Mouse (Mus musculus) ES-E14 (cell line): ENCODE measurements around the gene Trip12. TPM values are rescaled to one million over a fixed set of nuclear protein-coding genes. Genes with fewer than 3 reads are reported as not detected.

Experiments
- DNase-seq: peaks from one replicate; pipeline ENCODE4 v3.0.0-alpha.2; 2013; ENCODE audit warnings: low read depth, low spot score
- H3K27ac ChIP-seq: 2 replicates; pipeline ENCODE4 v1.5.1; 2012; ENCODE audit warnings: low read depth, mild to moderate bottlenecking, low read length, moderate library complexity, mixed read lengths; ENCODE audit not compliant: poor library complexity, insufficient read depth, severe bottlenecking
- H3K36me3 ChIP-seq: 2 replicates; pipeline ENCODE4 v1.6.1; 2012; ENCODE audit warnings: mild to moderate bottlenecking, low read length, moderate library complexity, mixed read lengths; ENCODE audit not compliant: control insufficient read depth, poor library complexity, insufficient read depth, severe bottlenecking
- H3K4me1 ChIP-seq, 2 experiments: fragments of 150-350 bp in 1 of 2; sonication (generic) in 1 of 2; 2 replicates each; pipeline ENCODE4 v1.6.1; 2012; ENCODE audit warnings: low read length in 2 of 2, mild to moderate bottlenecking in 1 of 2, mixed read lengths in 1 of 2; ENCODE audit not compliant: control insufficient read depth in 2 of 2, insufficient read depth in 2 of 2, poor library complexity in 1 of 2
- H3K4me3 ChIP-seq, 2 experiments: fragments of 150-350 bp in 1 of 2; sonication (generic) in 1 of 2; 2 replicates each; pipeline ENCODE4 v1.5.1; 2012; ENCODE audit warnings: low read length in 2 of 2, low read depth in 1 of 2, mild to moderate bottlenecking in 1 of 2, mixed read lengths in 1 of 2; ENCODE audit not compliant: insufficient read depth in 1 of 2, poor library complexity in 1 of 2, severe bottlenecking in 1 of 2
- H3K9ac ChIP-seq: 2 replicates; pipeline ENCODE4 v1.6.1; 2012; ENCODE audit warnings: low read depth, mild to moderate bottlenecking, low read length, mixed read lengths; ENCODE audit not compliant: poor library complexity, insufficient read depth, severe bottlenecking
- H3K9me3 ChIP-seq: fragments of 150-350 bp; sonication (generic); 2 replicates; pipeline ENCODE4 v1.6.1; 2012; ENCODE audit warnings: low read depth, mild to moderate bottlenecking, low read length; ENCODE audit not compliant: control insufficient read depth, insufficient read depth
- CHD2 ChIP-seq: IDR thresholded peaks from 2 replicates; pipeline ENCODE4 v1.6.1; 2014; ENCODE audit warnings: mild to moderate bottlenecking, low read depth, low read length, inconsistent platforms
- HCFC1 ChIP-seq: IDR thresholded peaks from 2 replicates; pipeline ENCODE4 v1.6.1; 2012; ENCODE audit warnings: low read length, inconsistent platforms, borderline replicate concordance; ENCODE audit not compliant: insufficient read depth
- MAFK ChIP-seq: IDR thresholded peaks from 2 replicates; pipeline ENCODE4 v1.6.1; 2014; ENCODE audit warnings: mild to moderate bottlenecking, low read depth, low read length, inconsistent platforms; ENCODE audit not compliant: insufficient read depth
- ZC3H11A ChIP-seq: IDR thresholded peaks from 2 replicates; pipeline ENCODE4 v1.6.1; 2012; ENCODE audit warnings: low read depth, mild to moderate bottlenecking, inconsistent platforms, low read length, borderline replicate concordance
- ZNF384 ChIP-seq: IDR thresholded peaks from 2 replicates; pipeline ENCODE4 v1.6.1; 2012; ENCODE audit warnings: low read depth, low read length, inconsistent platforms
- in situ Hi-C, 2 experiments: fragments of 600-800 bp; cut with MboI; formaldehyde crosslinking; loops; one replicate each; pipeline ENCODE4 v1.15.1; 2025; ENCODE audit warnings: low sequenced_read_pairs in 2 of 2, inconsistent platforms in 1 of 2; ENCODE audit not compliant: unreplicated experiment in 2 of 2
- total RNA-seq: library from RNA; depleted of rRNA; stranded (reverse); fragments of 300-350 nt; gene quantifications from 2 replicates; pipeline ENCODE4 v1.2.3, GENCODE M21; 2012

The Trip12 gene
- total RNA-seq, 1 experiment = 425 TPM

GRCm38 (mm10) chr1:84733799-84734198 is 106.5 kb downstream of the Trip12 start:
- Histone ChIP-seq H3K4me3 (no peak overlapping the region), H3K36me3 (peaks cover 16% of the 10 kb centered on the region), H3K27ac (no peak overlapping the region), H3K4me1 (no peaks in the 10 kb centered on the region), H3K9ac (no peak overlapping the region), H3K9me3 (no peaks in the 10 kb centered on the region)
- in situ Hi-C loops = no loop called here
- peak; percentile 26 for DNase-seq
- no peak for TF ChIP-seq ZC3H11A
- TF ChIP-seq CHD2 = no peak
- TF ChIP-seq HCFC1 = no peak
- no peak for TF ChIP-seq ZNF384
- no peak for TF ChIP-seq MAFK

DNA sequence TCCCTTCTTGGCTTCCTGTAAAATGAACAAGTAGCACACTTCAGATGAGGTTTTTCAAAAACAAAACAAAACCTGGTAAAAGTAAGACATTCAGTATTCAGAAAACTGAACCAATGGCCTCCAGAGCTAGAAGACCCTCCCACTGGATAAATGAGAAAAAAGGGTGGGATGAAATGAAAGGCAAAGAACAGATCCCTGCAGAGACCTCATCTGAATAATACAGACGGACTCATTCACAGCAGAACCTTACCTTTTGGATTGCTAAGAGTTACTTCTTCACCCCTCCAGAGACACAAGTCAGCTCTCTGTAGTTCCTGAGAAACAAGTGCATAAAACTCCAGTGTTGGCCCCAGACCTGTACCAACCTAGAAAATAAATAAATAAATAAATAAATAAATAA is 108.6 kb downstream of the Trip12 start:
- Histone ChIP-seq H3K27ac (no peak overlapping the region; the same call in 1 of the 2 replicates), H3K4me3 (no peak overlapping the region), H3K4me1 (no peaks in the 10 kb centered on the region), H3K9me3 (no peaks in the 10 kb centered on the region), H3K9ac (no peak overlapping the region), H3K36me3 (peaks cover 11% of the 10 kb centered on the region)
- in situ Hi-C loops = no loop called here
- no peak for DNase-seq
- no peak for TF ChIP-seq CHD2
- no peak for TF ChIP-seq HCFC1
- no peak for TF ChIP-seq MAFK
- TF ChIP-seq ZNF384 = no peak
- no peak for TF ChIP-seq ZC3H11A

DNA sequence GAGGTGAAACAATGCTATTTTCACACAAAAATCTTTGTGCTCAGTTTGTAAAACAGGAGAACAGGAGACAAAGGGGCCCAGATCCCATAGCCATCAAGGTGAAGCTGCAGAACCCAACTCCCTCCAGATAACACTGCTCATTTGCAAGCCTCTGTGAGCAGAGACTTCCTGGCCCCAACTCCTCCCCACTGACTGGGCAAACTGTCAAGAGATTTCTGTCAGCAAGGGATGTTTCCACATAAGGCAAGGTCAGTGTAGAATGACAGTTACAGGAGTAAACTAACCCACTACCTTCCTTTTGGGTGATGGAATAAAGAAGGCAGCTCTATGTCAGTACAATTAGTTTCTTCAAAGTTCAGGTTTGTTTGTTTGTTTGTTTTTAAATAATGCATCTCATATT is 117.5 kb downstream of the Trip12 start:
- in situ Hi-C loops = loop anchor here in 1 of 2 experiments (10.0 kb wide), 1 partner anchor 152 kb away; no protein-coding TSS in a partner anchor
- Histone ChIP-seq H3K9me3 (no peaks in the 10 kb centered on the region), H3K36me3 (peaks cover 20% of the 10 kb centered on the region)

DNA sequence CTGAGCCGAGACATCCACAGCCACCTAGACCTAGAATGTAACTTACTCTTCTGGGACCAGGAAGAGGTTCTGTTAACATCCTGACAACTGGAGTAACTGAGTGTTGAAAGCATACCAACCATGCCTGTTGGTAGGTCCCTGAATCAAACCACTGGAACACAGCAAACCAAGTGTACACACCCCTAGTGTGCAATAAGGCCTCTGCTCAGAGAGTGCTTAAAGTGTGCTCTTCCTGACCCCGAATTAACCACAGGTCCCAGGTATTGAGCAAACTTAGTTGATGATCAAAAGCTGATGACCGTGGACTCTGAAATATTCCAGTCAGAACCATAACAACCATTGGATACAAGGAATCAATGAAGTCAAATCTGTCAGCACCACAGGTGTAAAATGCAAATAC is 117.9 kb downstream of the Trip12 start:
- Histone ChIP-seq H3K9me3 (no peaks in the 10 kb centered on the region), H3K27ac (no peak overlapping the region), H3K9ac (no peak overlapping the region), H3K4me1 (peaks cover 0 to 3% of the 10 kb centered on the region in 2 experiments; a peak in 1 of 4 replicates), H3K4me3 (no peak overlapping the region), H3K36me3 (peaks cover 20% of the 10 kb centered on the region)
- TF ChIP-seq ZC3H11A (no peak), ZNF384 (no peak), CHD2 (no peak), HCFC1 (no peak), MAFK (no peak)
- in situ Hi-C loops = loop anchor here in 1 of 2 experiments (10.0 kb wide), 1 partner anchor 152 kb away; no protein-coding TSS in a partner anchor
- DNase-seq = no peak

More for the DNA sequence above, 117.5 kb downstream of the Trip12 start:
- no peak for DNase-seq
- no peak overlapping the region for H3K9ac ChIP-seq
- H3K27ac ChIP-seq = no peak overlapping the region
- TF ChIP-seq ZC3H11A = no peak
- TF ChIP-seq ZNF384 = no peak
- TF ChIP-seq MAFK = no peak
- no peak for TF ChIP-seq CHD2
- TF ChIP-seq HCFC1 = no peak
- H3K4me1 ChIP-seq = peaks cover 0 to 3% of the 10 kb centered on the region in 2 experiments; a peak in 1 of 4 replicates
- H3K4me3 ChIP-seq = no peak overlapping the region
